Mouse (Mus musculus): ENCODE data around the gene Ptch1.

DNA sequence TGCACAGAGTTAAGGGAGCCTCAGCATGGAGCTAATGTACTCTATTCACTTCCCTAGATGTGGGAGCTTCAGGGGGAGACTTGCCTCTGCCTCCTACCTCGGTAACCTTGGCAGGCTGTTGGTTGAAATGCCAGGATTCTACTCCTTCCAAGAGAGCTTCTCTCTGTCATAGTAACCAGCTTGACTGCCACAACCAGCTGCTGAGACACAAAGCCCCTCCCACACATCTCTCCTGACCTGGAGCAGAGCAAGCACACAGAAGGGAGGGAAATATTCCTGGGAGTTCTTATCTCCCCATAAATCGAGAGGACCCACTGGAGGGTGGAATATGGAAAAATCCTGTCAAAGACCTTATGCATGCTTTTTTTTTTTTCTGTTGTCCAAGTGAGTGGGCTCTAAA, 39.8 kb upstream of the Ptch1 start:
- TF ChIP-seq GATA1 (IDR thresholded peaks at IDR 0.05; ENCODE audit: borderline replicate concordance, low read length) (no peak), FLI1 (IDR thresholded peaks at IDR 0.05; ENCODE audit: low read length) (no peak)

Data from megakaryocyte, embryonic 14.5 days (primary cell).